Mouse (Mus musculus) lung, adult 2 months (tissue): ENCODE results near the gene Cyp2d22.

Experiments used
- CTCF ChIP-seq: fragments of 200-500 bp; IDR thresholded peaks from 2 replicates; pipeline ENCODE4 v1.5.1; 2011; ENCODE audit warnings: mild to moderate bottlenecking, low read length, control low read depth; ENCODE audit not compliant: insufficient read depth
- POLR2A ChIP-seq: fragments of 200-500 bp; IDR thresholded peaks from 2 replicates; pipeline ENCODE4 v1.6.1; 2011; ENCODE audit warnings: low read depth, mild to moderate bottlenecking, control low read depth, low read length, borderline replicate concordance; ENCODE audit errors: extremely low read depth

GRCm38 (mm10) chr15:82379511-82379870, 569 bp downstream of the Cyp2d22 start:
- TF ChIP-seq CTCF (no peak), POLR2A (no peak)
